Mouse (Mus musculus): Measurements from ENCODE around the gene Nrsn2.

DNA sequence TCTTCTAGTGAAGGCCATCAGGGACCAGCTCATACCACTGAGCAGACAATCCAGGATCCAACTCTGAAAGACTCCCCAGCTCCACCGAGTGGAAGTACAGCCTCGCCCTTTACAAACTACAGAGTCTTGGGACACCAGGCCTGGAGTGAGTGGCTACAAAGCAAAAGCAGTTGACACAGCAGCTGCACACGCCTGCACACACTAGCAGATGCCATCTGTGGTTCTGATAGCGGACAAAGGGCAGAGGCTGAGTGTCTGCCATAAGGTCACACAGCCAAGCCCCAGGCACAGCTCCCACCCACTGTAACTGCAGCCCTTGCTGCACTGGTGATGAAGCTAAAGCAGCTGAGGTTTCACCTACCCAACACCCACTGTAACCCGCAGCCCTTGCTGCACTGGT lies 54.9 kb downstream of the Nrsn2 start:
- TF ChIP-seq CTCF (IDR thresholded peaks at IDR 0.05; ENCODE audit: low read depth, low read length) = no peak
- no peak for TF ChIP-seq POLR2A (IDR thresholded peaks at IDR 0.05; ENCODE audit: extremely low read depth, insufficient read depth, low read length)

All from liver, adult 2 months (tissue).